Mouse (Mus musculus) heart, postnatal 36 days (tissue): Measurements from ENCODE around the gene Eci2. TPM values are rescaled to one million over a fixed set of nuclear protein-coding genes. Genes with fewer than 3 reads are reported as not detected.
A peak's percentile ranks its signal among the peaks of the same experiment; 100 is the strongest.
"Not testable (repeated sequence)": the region's sequence is repeated elsewhere in the genome, so short reads cannot be mapped to it uniquely, and the experiment has no call there.

Experiments used
- DNase-seq, 2 experiments: peaks; one replicate each; pipeline ENCODE4 v3.0.0; 2021 to 2022
- intact Hi-C: fragments of 180-260 bp; cut with DNase I; formaldehyde crosslinking; loops from one replicate; pipeline ENCODE4 v1.15.1; 2025
- total RNA-seq, 2 experiments: library from RNA; stranded (reverse); gene quantifications; 2 replicates each; pipeline ENCODE4 v1.2.3; 2021

The Eci2 gene
- total RNA-seq: 100 to 1,000 TPM; 280 to 307 TPM

DNA sequence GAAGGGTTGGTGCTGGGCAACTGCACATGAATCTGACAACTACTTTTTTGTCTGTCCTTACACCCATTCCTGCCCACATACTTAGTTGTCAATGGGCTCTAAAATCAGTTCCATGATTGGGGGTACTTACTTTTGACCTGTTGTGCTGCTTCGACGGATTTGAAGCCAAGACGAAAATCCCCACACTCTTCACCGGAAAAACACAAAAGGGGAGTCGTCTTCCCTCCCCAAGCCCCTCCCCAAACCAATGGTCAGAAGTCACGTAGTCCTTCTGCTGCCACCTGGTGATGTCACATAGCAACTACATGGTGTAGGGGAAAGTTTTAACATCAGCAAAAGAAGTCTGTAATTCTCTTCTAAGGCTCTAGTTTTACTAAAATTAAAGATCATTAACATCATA is at the start of gene Eci2:
Gene Eci2 (minus strand): TSS at position 218 of the 400 bp plus-strand sequence.
- intact Hi-C loops: loop anchor here (2.0 to 10.0 kb wide), 4 partner anchors 32 to 384 kb away; no protein-coding TSS in a partner anchor
- peak; percentile 31 to 33 for DNase-seq

DNA sequence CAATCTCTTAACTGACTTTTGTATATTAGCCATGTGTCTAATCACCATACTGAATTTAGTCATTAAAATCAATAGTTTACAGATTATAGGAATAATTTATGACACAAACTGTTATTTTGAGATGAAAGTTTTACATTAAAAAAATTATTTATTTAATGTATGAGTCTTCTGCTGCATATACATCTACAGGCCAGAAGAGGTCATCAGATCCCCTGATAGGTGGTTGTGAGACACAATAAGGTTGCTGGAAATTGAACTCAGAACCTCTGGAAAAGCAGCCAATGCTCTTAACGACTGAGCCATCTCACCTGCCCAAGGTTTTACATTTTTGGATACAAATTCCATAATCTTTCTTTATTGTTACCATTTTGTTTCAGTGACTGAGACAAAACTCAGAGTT is 48.0 kb upstream of the Eci2 start:
- intact Hi-C loops: loop anchor here (5.0 kb wide), 1 partner anchor 872 kb away; no protein-coding TSS in a partner anchor
- no peak for DNase-seq

DNA sequence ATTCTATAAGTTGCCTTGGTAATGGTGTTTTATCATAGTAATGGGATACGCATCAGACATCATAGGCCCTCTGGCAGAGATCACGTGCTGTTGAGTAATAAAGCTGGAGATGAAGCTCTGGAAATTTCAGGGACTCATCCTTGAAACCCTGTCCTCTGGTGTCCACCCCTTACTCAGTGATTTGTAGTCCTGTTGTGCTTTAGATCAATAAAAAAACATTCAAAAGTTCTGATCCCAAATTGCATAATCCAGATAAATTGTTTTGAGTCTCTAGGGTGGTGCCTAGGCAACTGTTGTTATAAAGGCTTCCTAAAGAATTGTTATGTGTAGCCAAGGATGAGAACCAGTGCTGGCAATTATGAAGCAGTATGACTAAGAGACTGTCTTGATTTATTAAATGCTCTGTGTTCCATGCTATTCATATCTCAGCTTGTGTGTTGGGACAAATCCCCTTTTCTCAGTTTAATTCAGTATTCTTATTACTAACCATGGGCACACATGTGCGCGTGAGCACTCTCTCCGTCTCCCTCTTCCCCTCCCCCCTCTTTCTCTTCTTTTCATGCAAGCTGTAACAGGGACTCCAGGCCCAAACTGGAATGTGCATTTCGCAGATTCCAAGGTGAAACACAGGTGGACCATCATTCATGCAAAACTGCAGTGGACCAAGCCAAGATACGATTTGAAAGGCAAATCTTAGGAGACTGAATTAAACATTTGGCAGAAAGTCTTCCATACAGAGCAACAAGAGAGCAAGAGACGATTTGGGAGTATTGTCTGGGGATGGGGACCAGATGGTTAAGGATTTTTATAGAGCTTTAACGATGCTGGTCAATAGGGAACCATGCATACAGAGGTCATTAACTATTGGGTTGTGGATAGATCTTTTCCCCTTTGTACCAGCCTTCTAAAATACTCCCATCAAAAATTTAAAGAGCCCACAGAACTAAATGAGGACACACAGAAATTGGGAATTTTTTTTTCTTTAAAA is 43.9 kb upstream of the Eci2 start:
- DNase-seq: no peak
- intact Hi-C loops: no loop called here

DNA sequence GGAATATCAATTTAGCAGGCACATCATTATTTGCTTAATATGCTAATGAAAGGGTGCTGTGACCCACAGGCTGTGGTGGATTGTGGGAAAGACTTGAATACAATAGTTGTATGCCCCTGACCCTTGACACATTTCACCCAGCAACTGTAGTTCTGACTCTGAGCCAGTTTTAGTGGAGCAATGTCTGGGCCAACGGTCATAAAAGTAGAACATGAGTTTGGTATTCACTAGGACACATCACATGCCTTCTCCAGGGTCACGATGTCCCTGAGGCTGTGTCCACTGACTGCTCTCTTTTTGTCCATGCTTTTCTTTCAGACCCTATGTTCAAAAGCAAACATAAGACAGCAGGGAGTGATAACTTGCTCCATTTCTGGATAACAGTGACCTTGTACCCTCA is 40.2 kb upstream of the Eci2 start:
- no peak for DNase-seq
- intact Hi-C loops: no loop called here

DNA sequence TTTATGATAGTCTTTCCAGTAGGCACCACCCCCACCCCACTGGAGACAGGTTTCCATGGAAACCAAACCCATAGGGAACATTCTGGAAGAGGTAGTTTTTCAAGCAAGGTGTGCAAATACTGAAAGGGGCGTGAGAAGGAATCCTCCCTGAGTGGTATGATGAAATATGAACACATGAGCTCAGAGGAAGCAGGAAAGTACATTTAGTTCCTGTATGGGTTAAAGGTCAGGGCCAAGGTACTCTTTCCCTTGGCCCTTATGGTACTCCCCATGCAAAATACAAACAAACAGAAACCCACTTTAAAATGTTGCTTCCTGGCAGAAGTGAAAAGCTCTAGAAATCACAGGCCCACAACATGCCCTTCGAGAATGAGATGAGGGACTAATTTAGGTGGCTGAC is 39.1 kb upstream of the Eci2 start:
- intact Hi-C loops: no loop called here
- no peak for DNase-seq

DNA sequence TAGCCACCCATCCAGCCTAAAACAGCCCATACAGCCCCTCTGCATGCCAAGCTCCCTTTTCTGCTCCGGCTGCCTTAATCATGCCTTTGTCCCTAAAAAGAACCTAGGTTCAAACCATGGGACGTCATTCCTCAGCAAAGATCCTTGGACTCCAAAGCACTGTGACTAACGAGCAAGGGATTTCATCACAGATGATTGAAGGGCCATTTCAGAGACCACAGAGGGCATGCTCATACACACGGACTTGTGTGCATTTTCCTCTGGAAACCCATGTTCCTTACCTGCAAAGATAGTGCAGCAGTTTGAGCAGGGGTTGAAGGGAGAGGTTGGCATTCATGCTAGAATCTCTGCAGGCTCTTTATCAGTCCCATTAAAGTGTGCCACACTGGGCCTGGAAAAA is 37.5 kb upstream of the Eci2 start:
- intact Hi-C loops: no loop called here
- DNase-seq: no peak

DNA sequence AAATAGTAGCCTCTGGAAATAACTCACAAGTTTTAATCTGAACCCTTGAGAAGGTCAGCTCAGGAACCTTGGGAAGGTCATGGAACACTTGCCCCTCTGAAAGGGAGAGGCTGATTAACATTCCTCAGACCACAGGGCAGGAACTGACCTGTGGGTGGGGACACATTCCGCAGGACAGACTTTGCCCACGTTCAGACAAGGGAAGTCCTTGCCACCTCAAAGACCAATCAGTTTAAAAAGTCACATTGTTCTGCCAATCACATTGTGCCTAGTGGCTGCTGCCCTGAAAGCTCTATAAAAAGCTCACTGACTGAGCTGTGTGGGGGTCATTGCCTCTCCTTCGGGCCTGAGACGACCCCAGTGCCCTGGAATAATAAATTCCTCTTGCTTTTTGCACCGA is 31.2 kb upstream of the Eci2 start:
- intact Hi-C loops: no loop called here
- DNase-seq: no peak

DNA sequence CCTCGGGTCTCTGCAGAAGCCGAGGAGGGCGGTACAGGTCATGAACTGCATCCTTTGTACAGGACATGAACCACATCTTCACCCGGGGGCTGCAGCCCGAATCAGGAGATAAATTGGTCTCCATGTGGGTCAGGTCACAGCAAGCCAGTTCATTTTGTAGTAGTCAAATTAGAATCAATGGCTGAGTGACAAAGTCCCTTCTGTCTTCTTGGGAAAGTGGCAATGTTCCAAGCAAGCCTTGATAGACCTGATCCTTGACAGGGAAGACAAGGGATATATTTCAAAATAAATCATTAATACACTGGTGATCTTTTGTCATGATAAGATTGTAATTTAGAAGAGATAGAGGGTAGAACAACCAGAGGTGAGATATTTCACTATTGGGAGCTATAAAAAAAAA is 9.6 kb upstream of the Eci2 start:
- no peak for DNase-seq
- intact Hi-C loops: no loop called here

DNA sequence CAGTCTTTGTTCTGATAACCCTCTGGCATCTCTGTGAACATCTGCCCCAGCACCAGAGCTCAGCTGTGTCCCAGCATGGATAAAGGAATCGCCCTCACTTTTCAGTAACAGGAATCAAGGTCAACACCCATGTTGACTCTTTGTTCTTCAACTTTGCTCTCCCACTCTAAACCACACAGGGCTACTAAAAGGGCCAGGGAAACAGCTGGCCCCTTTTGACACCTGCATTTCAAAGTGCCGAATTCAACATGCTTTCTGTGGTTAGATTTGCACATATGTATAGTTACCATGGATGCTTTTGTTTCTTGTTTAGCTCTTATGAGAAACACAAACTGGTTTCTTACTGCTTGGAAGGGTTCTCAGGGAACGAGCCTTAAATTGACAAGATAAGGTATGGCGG is 8.8 kb upstream of the Eci2 start:
- intact Hi-C loops: no loop called here

DNA sequence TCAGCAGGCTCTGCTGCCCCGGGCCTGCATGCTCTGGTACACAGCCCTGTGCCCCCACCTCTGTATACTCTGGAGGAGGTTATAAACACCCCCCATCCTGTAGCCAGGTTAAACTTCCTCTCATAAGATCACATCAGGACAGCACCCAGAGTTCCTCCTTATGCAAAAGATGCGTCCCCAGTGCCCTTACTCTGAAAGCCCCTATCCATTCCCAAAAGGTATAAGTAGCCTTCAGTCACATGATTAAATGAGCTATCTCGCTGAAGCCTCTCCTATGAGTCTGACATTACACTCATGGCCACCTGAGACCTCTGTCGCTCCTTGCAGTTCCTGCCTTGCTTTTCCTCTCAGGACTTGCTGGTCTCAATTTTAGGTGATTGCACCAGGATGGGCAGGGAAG is 6.7 kb upstream of the Eci2 start:
- intact Hi-C loops: loop anchor here (5.0 kb wide), 1 partner anchor 749 kb away; no protein-coding TSS in a partner anchor
- no peak for DNase-seq

More for the DNA sequence above, 8.8 kb upstream of the Eci2 start:
- DNase-seq: no peak

DNA sequence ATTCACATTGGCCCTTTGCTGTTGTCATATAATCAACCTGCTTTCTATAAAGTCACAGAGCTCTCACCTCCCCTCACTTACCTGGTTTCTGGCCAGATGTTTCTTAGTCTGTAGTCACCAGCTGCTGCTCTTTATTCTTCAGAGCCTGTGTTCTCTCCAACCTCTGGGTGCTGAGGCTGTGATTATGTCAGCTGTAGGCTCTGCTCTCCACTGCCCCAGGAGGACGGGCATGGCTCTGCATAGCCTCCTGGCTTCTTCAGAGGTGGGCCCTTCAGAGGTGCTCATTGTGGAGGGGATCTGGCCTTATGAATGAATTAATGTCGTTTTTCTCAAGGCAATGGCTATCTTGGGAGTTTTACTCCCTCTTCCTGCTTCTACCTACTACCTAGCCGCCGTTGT is 4.8 kb upstream of the Eci2 start:
- DNase-seq: no peak
- intact Hi-C loops: loop anchor here (1.0 to 5.0 kb wide), 2 partner anchors 751 to 916 kb away; no protein-coding TSS in a partner anchor

DNA sequence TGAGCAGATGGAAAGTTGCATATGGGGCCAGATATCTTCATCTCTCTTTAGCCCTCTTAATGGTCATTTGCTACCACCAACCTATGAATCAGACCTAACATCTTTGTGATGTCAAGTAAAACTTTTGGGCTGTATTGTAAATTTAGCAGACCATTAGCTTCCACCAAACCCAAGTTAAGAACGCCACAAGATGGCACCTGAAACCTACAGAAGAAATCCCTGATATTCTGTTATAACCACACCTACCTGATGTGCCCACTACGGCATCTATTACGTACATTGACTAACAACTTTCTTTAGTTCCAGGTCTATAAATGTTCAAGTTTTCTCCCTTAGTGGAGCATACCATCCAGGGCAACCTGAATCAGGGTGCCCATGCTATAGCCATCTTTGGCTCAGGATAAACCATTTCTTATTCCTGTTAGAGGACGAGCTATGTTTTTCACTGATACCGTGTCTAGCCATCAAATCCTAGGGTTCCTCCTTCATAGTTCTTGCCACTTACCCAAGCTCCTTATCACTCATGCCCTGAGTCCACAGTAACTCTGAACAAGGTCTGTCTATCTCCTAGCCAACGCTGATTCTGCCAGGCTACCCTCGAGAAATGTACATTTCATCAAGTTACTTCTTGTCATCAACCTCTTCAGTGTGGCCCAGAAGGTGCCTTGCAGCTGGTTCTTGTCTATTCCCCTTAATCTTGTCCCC is 4.2 kb upstream of the Eci2 start:
- no peak for DNase-seq
- intact Hi-C loops: loop anchor here (1.0 to 5.0 kb wide), 2 partner anchors 751 to 916 kb away; no protein-coding TSS in a partner anchor

DNA sequence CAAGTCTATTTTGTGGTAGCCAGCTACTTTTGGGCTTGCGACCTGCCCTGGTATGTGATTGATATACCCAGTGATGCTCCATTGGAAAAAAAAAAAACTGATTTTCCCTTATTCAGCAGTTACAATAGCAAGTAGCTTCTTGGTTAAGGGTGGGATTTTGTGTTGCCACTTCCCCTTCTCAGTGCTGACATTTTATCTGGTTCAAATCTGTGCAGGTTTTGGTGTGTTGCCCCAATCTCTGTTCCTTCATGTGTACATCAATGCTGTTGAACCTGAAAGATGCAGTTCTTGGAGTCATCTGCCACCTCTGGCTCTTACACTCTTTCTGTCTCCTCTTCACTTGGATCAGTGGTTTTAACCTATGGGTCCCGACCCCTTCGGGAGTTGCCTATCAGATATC is 1.5 kb upstream of the Eci2 start:
- DNase-seq: no peak
- intact Hi-C loops: loop anchor here (10.0 kb wide), 2 partner anchors 54 to 134 kb away; no protein-coding TSS in a partner anchor

DNA sequence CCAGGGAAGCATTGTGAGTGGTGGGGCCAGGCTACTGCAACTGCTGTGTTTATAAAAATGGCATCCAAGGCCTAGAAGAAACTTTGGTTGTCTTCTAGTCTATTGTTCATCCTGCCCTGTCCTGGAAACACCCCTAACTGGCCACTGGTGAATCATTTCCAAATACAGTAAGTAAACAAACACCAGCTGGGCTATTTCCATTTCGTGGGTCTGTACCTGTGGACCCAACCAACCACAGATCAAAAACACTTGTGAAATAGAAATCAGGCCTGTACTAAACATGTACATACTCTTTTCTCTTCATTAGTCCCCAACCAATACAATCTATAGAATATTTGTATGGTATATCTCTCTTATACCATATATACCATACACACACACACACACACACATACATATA is 3.5 kb downstream of the Eci2 start:
- not testable (repeated sequence) for DNase-seq
- intact Hi-C loops: loop anchor here (10.0 kb wide), 2 partner anchors 49 to 129 kb away; no protein-coding TSS in a partner anchor

DNA sequence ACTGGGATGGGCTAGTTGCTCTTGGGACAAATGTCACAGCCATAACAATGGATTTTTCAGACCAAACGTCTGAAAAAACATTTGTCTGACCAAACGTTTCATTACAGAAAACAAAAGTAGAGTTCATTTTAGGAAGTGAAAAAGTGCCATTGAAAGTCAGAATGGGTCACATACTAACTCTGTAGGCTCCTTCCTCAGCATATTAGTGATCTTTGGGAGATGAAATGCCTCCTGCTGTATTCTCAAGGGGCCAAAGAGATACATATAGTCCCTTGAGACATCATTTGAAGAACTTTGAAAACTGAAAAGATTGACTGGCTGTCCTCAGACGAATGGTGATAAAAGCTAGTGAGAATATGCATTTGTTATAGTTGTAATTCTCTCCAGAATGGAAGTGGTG is 6.5 kb downstream of the Eci2 start:
- no peak for DNase-seq
- intact Hi-C loops: loop anchor here (10.0 kb wide), 2 partner anchors 46 to 126 kb away; no protein-coding TSS in a partner anchor

DNA sequence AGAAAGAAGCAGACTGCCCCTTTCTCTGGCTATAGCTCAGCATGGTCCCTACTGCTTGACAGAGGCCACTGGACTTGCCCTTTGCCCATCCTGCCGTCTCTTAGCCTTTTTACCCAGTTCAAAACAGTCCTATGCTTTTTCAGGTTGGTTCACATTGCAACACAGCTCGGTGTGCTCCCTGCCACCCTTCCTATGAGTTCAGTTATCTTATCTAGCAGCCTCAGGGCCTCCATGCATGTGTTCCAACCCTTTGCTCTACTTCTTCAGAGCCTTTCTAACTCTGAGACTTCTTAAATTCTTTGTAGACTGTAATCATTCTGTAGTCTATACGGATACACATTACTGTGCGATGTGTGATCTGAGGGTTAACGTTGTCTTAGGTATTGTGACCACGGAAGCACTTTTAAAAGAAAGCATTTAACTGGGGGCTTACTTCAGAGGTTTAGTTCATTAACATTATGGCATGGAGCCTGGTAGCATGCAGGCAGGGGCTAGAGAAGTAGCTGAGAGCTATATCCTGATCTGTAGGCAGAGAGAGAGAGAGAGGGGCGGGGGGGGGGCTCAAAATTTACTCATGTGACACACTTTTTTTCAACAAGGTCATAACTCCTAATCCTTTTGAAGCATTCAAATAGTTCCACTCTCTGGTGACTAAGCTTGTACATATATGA is 7.9 kb downstream of the Eci2 start:
- intact Hi-C loops: no loop called here
- DNase-seq: no peak

DNA sequence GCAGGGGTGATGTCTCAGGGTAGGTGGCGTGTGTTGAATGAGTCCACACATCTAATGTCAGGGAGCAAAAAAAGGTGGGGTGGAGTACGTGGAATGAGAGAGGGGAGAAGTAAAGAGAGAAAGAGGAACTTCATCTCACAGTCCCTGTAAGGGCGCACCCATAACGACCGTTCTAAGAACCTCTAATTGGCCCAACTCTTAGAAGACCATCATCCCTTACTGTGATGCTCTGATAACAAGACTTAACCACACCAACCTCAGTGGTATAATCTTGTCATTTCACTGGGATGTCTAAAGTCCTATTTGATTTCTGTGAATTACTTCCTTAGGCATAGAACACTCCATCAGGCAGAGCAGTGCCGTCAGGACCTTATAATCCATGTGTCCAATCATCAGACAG is 9.5 kb downstream of the Eci2 start:
- intact Hi-C loops: no loop called here
- DNase-seq: no peak

DNA sequence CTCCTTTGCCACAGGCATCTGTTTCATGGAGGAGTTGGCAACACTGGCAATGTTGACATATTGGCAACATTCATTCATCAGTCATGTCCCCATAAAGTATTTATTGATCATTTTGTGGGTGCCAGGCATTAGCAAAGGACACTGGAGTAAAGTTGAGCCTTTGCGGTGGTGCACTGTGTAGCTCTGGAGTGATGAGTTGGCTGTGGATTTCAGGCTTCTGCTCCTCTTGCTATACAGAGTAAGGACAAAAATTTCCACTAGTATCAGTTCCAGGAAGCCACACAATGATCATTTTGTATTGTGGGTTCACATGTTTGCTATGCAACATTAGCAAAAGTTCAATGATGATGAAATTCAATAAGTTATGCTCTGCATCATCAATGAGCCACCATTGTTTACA is 10.8 kb downstream of the Eci2 start:
- intact Hi-C loops: no loop called here
- DNase-seq: no peak

DNA sequence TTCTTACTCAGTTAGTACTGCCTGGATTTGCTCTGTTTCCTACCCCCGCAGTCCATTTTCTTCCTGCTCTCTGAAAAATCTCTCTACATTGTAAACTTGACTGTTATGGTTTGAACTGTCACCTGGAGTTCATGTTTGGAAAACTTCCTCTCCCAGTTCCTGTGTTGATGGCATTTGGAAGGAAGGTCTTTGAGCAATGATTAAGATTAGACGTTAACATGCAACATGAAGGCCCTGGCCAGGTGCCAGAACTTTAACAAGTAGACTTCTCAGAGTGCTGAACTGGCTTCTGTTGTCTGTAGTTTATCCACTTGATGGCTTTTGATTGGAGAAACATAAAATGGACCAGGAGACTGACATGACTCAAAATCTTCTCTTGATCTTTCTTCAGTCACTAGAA is 31.0 kb downstream of the Eci2 start:
- DNase-seq: no peak
- intact Hi-C loops: loop anchor here (2.0 kb wide), 1 partner anchor 31 kb away; the partner anchor contains the start of gene Eci2

DNA sequence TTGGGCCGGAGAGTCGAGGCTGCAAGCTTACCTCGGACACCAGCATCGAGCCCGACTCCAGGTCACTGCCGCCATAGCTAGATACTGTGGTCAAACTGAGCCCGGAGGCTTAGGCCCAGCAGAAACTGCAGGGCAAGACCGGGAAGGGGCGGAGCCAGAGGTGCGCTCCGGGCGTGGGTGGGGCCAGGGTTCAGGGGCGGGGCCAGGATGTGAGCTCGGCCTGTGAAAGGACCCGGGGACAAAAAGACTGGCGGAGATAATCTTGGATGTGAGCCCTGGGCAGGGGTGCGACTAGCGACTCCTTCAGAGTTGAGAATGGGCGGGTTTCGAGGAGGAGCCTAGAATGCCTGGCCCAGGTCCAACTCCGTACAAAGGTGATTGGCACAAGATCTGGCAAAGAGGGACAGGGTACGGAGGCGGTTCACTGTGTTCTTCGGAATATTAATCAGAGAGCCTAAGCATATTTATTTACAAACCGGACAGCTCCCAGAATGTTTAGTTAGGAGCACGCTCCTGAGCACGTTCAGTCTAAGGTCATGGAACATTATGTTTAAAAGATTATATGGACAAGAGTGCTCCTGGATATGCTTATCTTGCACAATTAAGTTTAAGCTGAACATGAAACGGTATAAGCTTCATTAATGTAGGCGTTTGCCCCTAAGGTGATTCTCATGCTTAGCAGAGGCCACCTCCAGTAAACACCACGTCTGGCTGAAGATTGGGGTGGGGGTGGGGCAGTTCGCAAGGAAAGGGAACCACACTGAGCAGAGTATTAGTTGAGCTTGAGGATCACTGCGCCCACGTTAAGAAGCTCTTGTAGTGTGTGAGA is 32.7 kb downstream of the Eci2 start:
- intact Hi-C loops: loop anchor here (2.0 kb wide), 1 partner anchor 33 kb away; the partner anchor contains the start of gene Eci2
- DNase-seq: peak; percentile 94 to 95
